Mouse (Mus musculus) right cerebral cortex, postnatal 4 days (tissue): ENCODE results near the gene Grm2.
"Not testable (repeated sequence)": the region's sequence is repeated elsewhere in the genome, so short reads cannot be mapped to it uniquely, and the experiment has no call there.

Source experiments
- DNase-seq: peaks from one replicate; pipeline ENCODE4 v3.0.0-alpha.2; 2022

Gene Grm2

GRCm38 (mm10) chr9:106645684-106646271 is 10.1 kb downstream of the Grm2 start:
- DNase-seq = no peak

- DNase-seq = no peak
Measured at GRCm38 (mm10) chr9:106643787-106644186, 12.1 kb downstream of the Grm2 start.

GRCm38 (mm10) chr9:106643128-106643527 is 12.8 kb downstream of the Grm2 start:
- peak; percentile 86 for DNase-seq

GRCm38 (mm10) chr9:106641346-106641745 is 14.5 kb downstream of the Grm2 start:
- DNase-seq = no peak

- no peak for DNase-seq
Measured at GRCm38 (mm10) chr9:106638154-106638553, 17.7 kb downstream of the Grm2 start.

GRCm38 (mm10) chr9:106632185-106632584 is 23.7 kb downstream of the Grm2 start:
- DNase-seq = no peak

- DNase-seq = not testable (repeated sequence)
Measured at GRCm38 (mm10) chr9:106627796-106628195, 28.1 kb downstream of the Grm2 start.

- no peak for DNase-seq
Measured at GRCm38 (mm10) chr9:106626282-106626681, 29.6 kb downstream of the Grm2 start, which contains the start of gene Iqcf6. TSS of gene Iqcf6 (plus strand) at chr9:106626582.

GRCm38 (mm10) chr9:106617496-106617895 is 38.4 kb downstream of the Grm2 start:
- no peak for DNase-seq

- no peak for DNase-seq
Measured at GRCm38 (mm10) chr9:106616306-106616705, 39.6 kb downstream of the Grm2 start.

- DNase-seq = no peak
Measured at GRCm38 (mm10) chr9:106614616-106615015, 41.3 kb downstream of the Grm2 start.

- DNase-seq = no peak
Measured at GRCm38 (mm10) chr9:106613951-106614350, 41.9 kb downstream of the Grm2 start.

- no peak for DNase-seq
Measured at GRCm38 (mm10) chr9:106610727-106611126, 45.2 kb downstream of the Grm2 start.

GRCm38 (mm10) chr9:106600546-106600945 is 55.3 kb downstream of the Grm2 start:
- DNase-seq = peak; percentile 75

- DNase-seq = no peak
Measured at GRCm38 (mm10) chr9:106598466-106598865, 57.4 kb downstream of the Grm2 start.

GRCm38 (mm10) chr9:106595836-106596235 is 60.0 kb downstream of the Grm2 start:
- DNase-seq = no peak

GRCm38 (mm10) chr9:106595402-106595801 is 60.5 kb downstream of the Grm2 start:
- not testable (repeated sequence) for DNase-seq
